Mouse (Mus musculus) lung, embryonic 15.5 days (tissue): Measurements from ENCODE around the gene Iqch. TPM values are rescaled to one million over a fixed set of nuclear protein-coding genes. Genes with fewer than 3 reads are reported as not detected.

Experiments
- ATAC-seq: fragments of 200-750 bp; cut with Nextera tagmentation; 2 replicates; pipeline ENCODE4 v1.8.0; 2017; ENCODE audit warnings: moderate number of reproducible peaks, borderline replicate concordance; ENCODE audit not compliant: low FRiP score, low TSS enrichment; ENCODE audit errors: extremely low read depth
- H3K27ac ChIP-seq: fragments of 300-500 bp; sonication (generic); 2 replicates; pipeline ENCODE4 v1.5.1; 2015; ENCODE audit warnings: moderate library complexity, mild to moderate bottlenecking, inconsistent platforms
- H3K27me3 ChIP-seq: fragments of 300-500 bp; sonication (generic); 2 replicates; pipeline ENCODE4 v1.6.1; 2015; ENCODE audit warnings: inconsistent platforms
- H3K36me3 ChIP-seq: fragments of 300-500 bp; sonication (generic); 2 replicates; pipeline ENCODE4 v1.6.1; 2015; ENCODE audit warnings: inconsistent platforms
- H3K4me1 ChIP-seq: fragments of 300-500 bp; sonication (generic); 2 replicates; pipeline ENCODE4 v1.6.1; 2015; ENCODE audit warnings: inconsistent platforms
- H3K4me2 ChIP-seq: fragments of 300-500 bp; sonication (generic); 2 replicates; pipeline ENCODE4 v1.6.1; 2015; ENCODE audit warnings: inconsistent platforms, mild to moderate bottlenecking, moderate library complexity
- H3K4me3 ChIP-seq: fragments of 300-500 bp; sonication (generic); 2 replicates; pipeline ENCODE4 v1.5.1; 2015; ENCODE audit warnings: mild to moderate bottlenecking, inconsistent platforms
- H3K9ac ChIP-seq: fragments of 300-500 bp; sonication (generic); 2 replicates; pipeline ENCODE4 v1.6.1; 2015; ENCODE audit warnings: inconsistent platforms
- H3K9me3 ChIP-seq: fragments of 300-500 bp; sonication (generic); 2 replicates; pipeline ENCODE4 v1.6.1; 2016; ENCODE audit warnings: inconsistent platforms
- WGBS: fragments of 180-500 bp; shearing (Covaris S2); methylation state at CpG from one replicate; pipeline ENCODE4 v1.1.7; 2015; 5-methylcytosine and 5-hydroxymethylcytosine counted together
- polyA plus RNA-seq: library from polyadenylated mRNA; unstranded; fragments of >200 nt; fragmentation: Nextera tagmentation; extraction: Ambion mirVana; gene quantifications from 2 replicates; pipeline ENCODE4 v1.2.1, GENCODE M21; 2015

Gene Iqch
- polyA plus RNA-seq, 1 experiment from 2014 or later = 0.20 TPM

DNA sequence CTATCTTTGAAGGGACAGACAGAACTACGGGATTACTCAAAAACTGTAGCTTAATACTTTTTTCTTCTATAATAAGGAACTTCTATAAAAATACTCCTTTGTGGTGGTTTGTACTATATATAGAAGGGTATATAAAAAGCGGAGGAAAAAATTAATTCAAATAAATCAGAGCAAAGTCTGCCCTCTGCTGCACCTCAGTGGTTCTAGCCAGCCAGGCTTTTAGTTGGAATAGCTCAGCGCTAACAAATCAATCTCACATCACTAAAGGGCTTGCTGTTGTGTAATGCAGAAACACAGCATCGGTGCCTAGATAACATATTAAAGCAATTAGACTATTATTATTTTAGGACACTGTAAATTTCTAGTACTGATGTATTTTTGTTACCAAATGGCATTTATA is 91.3 kb downstream of the Iqch start:
- no peaks in the 10 kb centered on the region for H3K4me1 ChIP-seq

DNA sequence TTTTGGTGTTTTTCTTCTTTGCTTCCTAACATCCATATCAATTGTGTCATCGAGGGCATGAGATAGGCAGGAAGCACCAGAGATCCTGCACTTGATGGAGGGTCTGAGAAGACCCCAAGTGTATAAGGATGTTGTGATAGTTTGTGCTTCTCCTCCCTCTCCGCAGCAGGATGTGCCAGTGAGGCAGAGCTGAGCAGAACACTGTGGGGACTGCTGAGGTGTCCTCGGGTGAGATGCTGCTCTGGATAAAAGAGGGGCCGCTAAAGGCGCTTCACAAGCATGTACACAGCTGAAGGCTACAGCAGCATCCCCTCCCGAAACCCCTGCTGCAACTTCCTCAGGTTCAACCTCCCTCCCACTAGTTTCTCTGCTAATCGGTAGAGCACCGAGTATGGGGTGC is 95.2 kb downstream of the Iqch start:
- no peak overlapping the region for H3K27ac ChIP-seq
- WGBS = 62% methylated on average over 8 of the region's 8 CpGs

More for the DNA sequence above, 91.3 kb downstream of the Iqch start:
- Histone ChIP-seq H3K36me3 (no peaks in the 10 kb centered on the region), H3K4me3 (no peak overlapping the region), H3K4me2 (no peak overlapping the region), H3K27me3 (no peaks in the 10 kb centered on the region), H3K27ac (no peak overlapping the region), H3K9ac (no peak overlapping the region), H3K9me3 (no peaks in the 10 kb centered on the region)
- 63% methylated on average over 4 of the region's 4 CpGs for WGBS
- no peak for ATAC-seq

DNA sequence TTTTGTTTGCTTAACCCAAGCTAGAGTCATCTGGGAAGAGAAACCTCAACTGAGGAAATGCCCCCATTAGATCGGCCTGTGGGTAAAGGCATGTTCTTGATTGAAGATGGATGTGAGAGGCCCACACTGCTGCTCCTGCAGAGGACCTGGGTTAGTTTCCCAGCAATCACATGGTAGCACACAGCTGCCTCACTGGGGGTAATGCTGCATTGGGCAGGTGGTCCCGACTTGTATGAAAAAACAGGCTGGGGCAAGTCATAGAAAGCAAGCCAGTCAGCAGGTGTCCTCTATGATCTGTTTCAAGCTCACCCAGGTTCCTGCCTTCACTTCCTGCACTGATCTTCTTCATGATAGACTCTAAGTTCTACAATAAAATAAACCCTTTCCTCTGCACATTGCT is 98.4 kb downstream of the Iqch start:
- ATAC-seq = no peak
- 61% methylated on average over 2 of the region's 2 CpGs for WGBS
- no peak overlapping the region for H3K4me3 ChIP-seq
- H3K9ac ChIP-seq = no peak overlapping the region
- no peaks in the 10 kb centered on the region for H3K9me3 ChIP-seq
- no peak overlapping the region for H3K27ac ChIP-seq
- H3K27me3 ChIP-seq = no peaks in the 10 kb centered on the region
- H3K4me1 ChIP-seq = no peaks in the 10 kb centered on the region
- no peaks in the 10 kb centered on the region for H3K36me3 ChIP-seq
- no peak overlapping the region for H3K4me2 ChIP-seq

More for the DNA sequence above, 95.2 kb downstream of the Iqch start:
- H3K9ac ChIP-seq = no peak overlapping the region
- H3K27me3 ChIP-seq = no peaks in the 10 kb centered on the region
- no peak overlapping the region for H3K4me3 ChIP-seq
- H3K36me3 ChIP-seq = no peaks in the 10 kb centered on the region
- H3K4me2 ChIP-seq = no peak overlapping the region
- no peaks in the 10 kb centered on the region for H3K9me3 ChIP-seq
- H3K4me1 ChIP-seq = no peaks in the 10 kb centered on the region
- no peak for ATAC-seq

DNA sequence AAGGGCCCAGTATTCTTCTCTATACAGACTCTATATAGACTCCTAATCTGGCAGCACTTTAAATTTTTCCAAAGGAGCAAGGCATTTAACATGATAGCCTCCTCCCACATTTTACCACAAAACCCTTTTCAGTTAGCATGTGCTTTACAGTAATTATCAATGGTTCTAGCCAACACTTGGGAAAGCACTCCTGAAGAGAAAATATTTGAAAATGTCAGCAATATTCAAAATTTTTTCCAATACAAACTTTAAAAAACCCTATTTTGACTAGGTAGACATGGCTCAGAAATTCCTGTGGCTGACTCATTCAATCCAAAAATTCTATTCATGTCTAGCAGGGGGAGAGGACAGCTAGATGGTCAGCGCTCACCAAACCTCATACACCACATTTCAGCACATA is 100.8 kb downstream of the Iqch start:
- Histone ChIP-seq H3K27me3 (no peaks in the 10 kb centered on the region), H3K36me3 (no peaks in the 10 kb centered on the region), H3K4me3 (no peak overlapping the region), H3K4me1 (no peaks in the 10 kb centered on the region), H3K4me2 (no peak overlapping the region), H3K9me3 (no peaks in the 10 kb centered on the region), H3K9ac (no peak overlapping the region), H3K27ac (no peak overlapping the region)
- 83% methylated on average over 1 of the region's 1 CpGs for WGBS
- ATAC-seq = no peak

DNA sequence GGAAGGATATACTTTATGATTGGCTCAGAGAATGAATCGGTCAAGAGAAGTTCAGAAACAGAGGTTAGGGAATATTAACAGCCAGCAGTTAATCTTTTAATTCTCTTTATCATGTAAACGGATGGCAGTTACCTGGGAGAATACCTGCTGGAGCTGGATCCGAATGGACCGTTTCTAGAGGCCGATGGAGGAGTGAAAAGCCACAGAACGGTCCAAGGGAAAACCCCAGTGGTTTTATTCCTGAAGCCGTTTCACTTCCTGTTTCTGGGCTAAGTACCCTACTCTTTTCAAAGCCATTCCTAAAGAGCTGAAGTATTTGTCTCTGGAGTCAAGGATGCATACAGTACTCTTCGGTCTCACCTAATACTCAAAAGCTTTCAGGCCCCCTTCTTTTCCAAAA is 102.4 kb downstream of the Iqch start:
- no peak overlapping the region for H3K4me2 ChIP-seq
- H3K27me3 ChIP-seq = no peaks in the 10 kb centered on the region
- no peaks in the 10 kb centered on the region for H3K9me3 ChIP-seq
- ATAC-seq = no peak
- no peak overlapping the region for H3K27ac ChIP-seq
- 70% methylated on average over 8 of the region's 8 CpGs for WGBS
- no peak overlapping the region for H3K9ac ChIP-seq
- H3K4me1 ChIP-seq = no peaks in the 10 kb centered on the region
- H3K36me3 ChIP-seq = no peaks in the 10 kb centered on the region
- no peak overlapping the region for H3K4me3 ChIP-seq

DNA sequence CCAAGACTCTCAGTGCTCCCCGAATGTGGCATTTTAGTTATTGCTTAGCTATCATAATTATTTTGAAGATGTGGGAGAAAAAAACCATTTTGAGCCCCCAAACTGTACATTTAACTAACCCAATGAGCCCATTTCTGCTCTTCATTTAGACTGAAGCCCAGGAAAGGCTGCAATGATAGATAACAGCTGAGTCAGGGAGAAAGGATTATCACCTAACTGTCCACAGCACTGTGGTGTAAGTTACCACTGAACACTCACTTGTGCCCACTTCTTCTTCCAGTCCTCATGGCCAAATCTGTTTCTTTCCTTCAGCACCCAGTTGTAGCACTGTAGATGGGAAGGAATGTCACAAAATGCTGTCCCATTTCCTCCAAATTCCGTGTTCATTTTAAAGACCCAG is 106.5 kb downstream of the Iqch start:
- no peak overlapping the region for H3K4me2 ChIP-seq
- no peaks in the 10 kb centered on the region for H3K4me1 ChIP-seq
- no peak overlapping the region for H3K4me3 ChIP-seq
- H3K27me3 ChIP-seq = no peaks in the 10 kb centered on the region
- WGBS = 72% methylated on average over 2 of the region's 2 CpGs
- H3K27ac ChIP-seq = no peak overlapping the region
- no peaks in the 10 kb centered on the region for H3K36me3 ChIP-seq
- ATAC-seq = no peak
- no peaks in the 10 kb centered on the region for H3K9me3 ChIP-seq
- H3K9ac ChIP-seq = no peak overlapping the region

DNA sequence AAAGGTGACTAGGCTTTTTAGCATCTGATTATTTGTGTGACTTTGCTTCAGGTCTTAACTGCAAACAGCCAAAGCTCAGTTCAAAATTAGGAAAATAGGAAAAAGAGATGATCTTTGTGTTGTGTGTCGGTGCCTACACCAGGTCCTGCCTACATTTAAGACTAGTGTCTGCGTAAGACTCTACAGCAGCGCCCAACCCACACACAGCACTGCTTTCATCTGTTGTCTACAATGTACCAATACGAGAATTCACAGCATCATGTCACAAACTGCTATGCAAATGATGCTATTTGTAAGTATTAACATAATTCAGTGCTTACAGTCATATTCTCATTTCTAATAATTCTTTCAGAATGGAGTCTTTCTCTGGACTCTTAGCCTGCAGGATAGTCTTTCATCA is 108.5 kb downstream of the Iqch start:
- no peaks in the 10 kb centered on the region for H3K9me3 ChIP-seq
- no peak overlapping the region for H3K9ac ChIP-seq
- H3K4me2 ChIP-seq = no peak overlapping the region
- no peak overlapping the region for H3K27ac ChIP-seq
- no peaks in the 10 kb centered on the region for H3K36me3 ChIP-seq
- no peak for ATAC-seq
- WGBS = 89% methylated on average over 4 of the region's 4 CpGs
- H3K27me3 ChIP-seq = no peaks in the 10 kb centered on the region
- H3K4me1 ChIP-seq = no peaks in the 10 kb centered on the region
- H3K4me3 ChIP-seq = no peak overlapping the region

DNA sequence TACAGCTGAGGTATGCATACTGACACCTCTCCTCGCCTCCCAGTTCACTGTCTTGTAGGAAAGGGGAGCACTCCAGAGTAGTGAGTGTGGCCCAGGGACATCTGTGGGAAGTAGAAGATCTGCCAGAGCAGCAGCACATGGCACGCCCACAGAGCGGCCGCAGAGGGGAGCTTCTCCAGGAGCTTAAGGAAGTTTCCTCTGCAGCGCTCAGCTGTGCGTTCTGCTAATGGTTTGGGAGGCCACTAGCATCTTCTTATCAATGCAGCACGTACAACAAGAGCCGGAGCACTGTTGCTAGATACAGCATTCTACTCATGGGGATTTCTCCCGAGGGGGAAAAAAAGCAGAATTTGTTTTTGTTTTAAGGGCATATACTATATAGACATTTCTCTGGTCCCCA is 110.0 kb downstream of the Iqch start:
- H3K27me3 ChIP-seq = no peaks in the 10 kb centered on the region
- no peaks in the 10 kb centered on the region for H3K4me1 ChIP-seq
- H3K9ac ChIP-seq = no peak overlapping the region
- no peak overlapping the region for H3K4me3 ChIP-seq
- WGBS = 16% methylated on average over 9 of the region's 9 CpGs
- no peaks in the 10 kb centered on the region for H3K36me3 ChIP-seq
- ATAC-seq = no peak
- no peaks in the 10 kb centered on the region for H3K9me3 ChIP-seq
- H3K4me2 ChIP-seq = no peak overlapping the region
- no peak overlapping the region for H3K27ac ChIP-seq

DNA sequence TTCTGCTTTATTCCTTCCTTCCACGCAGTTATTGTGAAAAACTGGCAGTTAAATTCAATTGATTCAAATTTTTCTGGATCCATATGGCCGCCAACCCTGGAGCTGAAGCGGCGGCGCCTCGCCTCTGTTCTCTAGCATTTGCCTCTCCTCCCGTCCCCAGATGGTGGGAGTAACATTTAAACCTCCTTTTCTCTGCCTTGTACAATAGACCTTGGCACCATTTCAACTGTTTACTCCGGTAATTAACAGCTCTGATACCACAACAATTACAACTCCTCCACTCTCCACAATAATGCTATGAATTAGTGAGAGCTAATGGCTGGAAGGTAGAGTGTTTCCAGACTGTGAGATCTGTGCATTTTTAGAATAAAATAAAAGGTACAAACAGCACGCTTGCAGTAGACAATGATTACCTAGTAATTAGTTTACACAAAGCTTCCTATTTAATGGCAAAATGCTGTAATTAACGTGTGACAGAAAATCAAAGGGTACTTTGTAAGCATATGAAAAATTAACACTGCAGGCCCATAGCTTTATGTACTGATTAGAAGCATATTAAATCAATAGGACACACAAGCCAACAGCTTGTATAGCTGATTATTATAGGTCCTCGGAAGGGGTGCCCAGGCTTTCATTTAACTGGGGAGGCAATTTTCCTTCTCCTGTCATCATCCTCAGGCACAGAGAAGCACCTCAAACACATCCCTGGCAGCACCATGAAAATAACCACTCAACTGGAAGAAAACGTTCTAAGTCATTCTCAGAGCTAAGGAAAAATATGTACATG is 111.6 kb downstream of the Iqch start:
- Histone ChIP-seq H3K27ac (no peak overlapping the region), H3K4me1 (no peaks in the 10 kb centered on the region), H3K4me3 (no peak overlapping the region), H3K9ac (no peak overlapping the region), H3K9me3 (no peaks in the 10 kb centered on the region), H3K4me2 (no peak overlapping the region), H3K27me3 (no peaks in the 10 kb centered on the region), H3K36me3 (no peaks in the 10 kb centered on the region)
- 76% methylated on average over 12 of the region's 12 CpGs for WGBS
- no peak for ATAC-seq

DNA sequence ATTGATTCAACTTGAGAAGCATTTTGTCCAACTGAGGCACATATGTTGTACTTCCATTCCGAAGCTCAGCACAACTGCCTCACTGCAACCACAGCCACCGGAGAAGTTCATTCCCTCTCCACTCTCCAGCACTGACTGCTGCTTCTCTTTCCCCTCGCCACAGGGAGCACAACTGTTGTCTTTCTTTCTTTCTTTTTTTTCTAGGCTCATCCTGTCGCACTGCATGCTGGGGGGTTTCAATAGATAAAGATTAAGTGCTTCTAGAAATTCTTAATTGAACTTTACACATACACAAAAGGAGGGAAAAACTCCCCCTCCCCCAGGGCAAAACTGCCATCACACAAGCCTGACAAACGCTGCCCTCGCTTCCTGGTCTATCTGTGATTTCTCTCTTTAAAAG is 113.1 kb downstream of the Iqch start:
- WGBS = 51% methylated on average over 6 of the region's 6 CpGs
- ATAC-seq = no peak
- Histone ChIP-seq H3K4me1 (no peaks in the 10 kb centered on the region), H3K9ac (no peak overlapping the region), H3K27me3 (no peaks in the 10 kb centered on the region), H3K27ac (no peak overlapping the region), H3K36me3 (no peaks in the 10 kb centered on the region), H3K4me3 (no peak overlapping the region), H3K4me2 (no peak overlapping the region), H3K9me3 (no peaks in the 10 kb centered on the region)

DNA sequence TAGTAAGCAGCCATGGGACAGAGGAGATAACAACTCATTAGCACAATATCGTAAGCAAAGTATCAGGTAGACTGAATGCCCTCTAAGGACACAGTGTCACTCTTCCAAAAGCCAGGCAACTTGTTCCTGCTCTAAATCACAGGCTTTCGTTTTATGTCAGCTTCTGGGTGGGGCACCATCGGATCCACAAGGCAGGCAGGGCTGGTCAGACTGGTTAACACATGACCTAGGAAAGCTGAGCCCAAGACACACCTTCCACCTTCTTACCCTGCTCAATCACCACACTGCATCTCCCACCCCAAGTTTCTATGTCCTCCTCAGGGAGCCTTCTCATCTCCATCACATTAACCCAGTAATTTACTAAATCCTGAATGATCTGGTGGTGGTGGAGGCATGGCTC is 136.7 kb downstream of the Iqch start:
- H3K4me1 ChIP-seq = no peaks in the 10 kb centered on the region
- ATAC-seq = no peak
- H3K4me2 ChIP-seq = no peak overlapping the region
- no peak overlapping the region for H3K4me3 ChIP-seq
- no peaks in the 10 kb centered on the region for H3K9me3 ChIP-seq
- WGBS = 72% methylated on average over 3 of the region's 3 CpGs
- H3K36me3 ChIP-seq = no peaks in the 10 kb centered on the region
- H3K9ac ChIP-seq = no peak overlapping the region
- H3K27ac ChIP-seq = no peak overlapping the region
- H3K27me3 ChIP-seq = peaks cover 7% of the 10 kb centered on the region; the same call in 1 of the 2 replicates

DNA sequence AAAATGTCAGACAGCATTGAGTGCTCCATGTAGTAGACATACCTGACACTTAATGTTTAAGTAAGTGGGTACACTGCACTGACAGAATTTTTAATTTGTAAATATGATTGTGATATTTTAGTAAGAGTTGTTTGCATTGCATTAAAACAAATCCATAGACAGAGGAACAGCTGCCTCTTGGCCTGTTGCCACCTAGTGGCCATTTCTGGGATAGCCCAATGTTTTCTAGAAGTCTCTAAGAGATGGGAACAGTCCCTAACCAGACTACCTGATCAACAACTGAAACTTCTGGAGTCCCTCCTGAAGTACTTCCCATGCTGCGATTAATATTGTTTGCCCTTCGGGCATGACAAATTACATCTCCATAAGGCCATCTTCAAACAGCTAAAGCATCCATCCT is 140.0 kb downstream of the Iqch start:
- H3K36me3 ChIP-seq = no peaks in the 10 kb centered on the region
- H3K9ac ChIP-seq = no peak overlapping the region
- no peaks in the 10 kb centered on the region for H3K4me1 ChIP-seq
- H3K27me3 ChIP-seq = peaks cover 10% of the 10 kb centered on the region
- 53% methylated on average over 2 of the region's 2 CpGs for WGBS
- H3K9me3 ChIP-seq = no peaks in the 10 kb centered on the region
- H3K27ac ChIP-seq = no peak overlapping the region
- no peak overlapping the region for H3K4me3 ChIP-seq
- no peak for ATAC-seq
- H3K4me2 ChIP-seq = no peak overlapping the region

DNA sequence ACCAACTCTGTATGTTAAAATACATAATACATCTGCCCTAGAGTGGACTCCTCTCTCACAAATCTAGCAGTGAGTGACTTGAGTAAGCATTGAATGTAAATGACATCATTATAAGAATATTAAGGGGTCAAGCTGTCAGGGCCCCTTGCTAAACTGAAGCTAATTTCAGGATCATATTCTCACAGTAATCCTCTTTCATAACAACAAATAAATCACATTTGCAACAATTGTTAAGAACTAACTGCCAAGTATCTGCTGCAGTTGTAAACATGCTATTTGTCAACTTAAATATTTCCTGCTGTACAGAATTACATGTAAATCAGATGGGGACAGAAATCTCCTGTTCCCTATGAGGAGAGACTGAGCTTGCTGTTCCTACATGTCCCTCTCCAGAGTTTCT is 145.9 kb downstream of the Iqch start:
- Histone ChIP-seq H3K9me3 (no peaks in the 10 kb centered on the region), H3K4me2 (no peak overlapping the region), H3K9ac (no peak overlapping the region), H3K4me1 (no peaks in the 10 kb centered on the region), H3K27me3 (peaks cover 8% of the 10 kb centered on the region), H3K27ac (no peak overlapping the region), H3K36me3 (no peaks in the 10 kb centered on the region), H3K4me3 (no peak overlapping the region)
- ATAC-seq = no peak
